Mouse (Mus musculus) forebrain, embryonic 15.5 days (tissue): ENCODE measurements around the gene Gtf3c5. TPM values are rescaled to one million over a fixed set of nuclear protein-coding genes. Genes with fewer than 3 reads are reported as not detected.

Experiments used
- ATAC-seq: fragments of 200-750 bp; cut with Nextera tagmentation; replicated peaks from 2 replicates; pipeline ENCODE4 v1.8.0; 2017; ENCODE audit warnings: mild to moderate bottlenecking, moderate TSS enrichment, moderate library complexity
- H3K27ac ChIP-seq: fragments of 300-500 bp; sonication (generic); replicated peaks from 2 replicates; pipeline ENCODE4 v1.5.1; 2015; ENCODE audit warnings: mild to moderate bottlenecking, inconsistent platforms
- H3K27me3 ChIP-seq: fragments of 300-500 bp; sonication (generic); 2 replicates; pipeline ENCODE4 v1.6.1; 2015; ENCODE audit warnings: inconsistent platforms
- H3K36me3 ChIP-seq: fragments of 300-500 bp; sonication (generic); 2 replicates; pipeline ENCODE4 v1.6.1; 2015; ENCODE audit warnings: mild to moderate bottlenecking, inconsistent platforms
- H3K4me1 ChIP-seq: fragments of 300-500 bp; sonication (generic); 2 replicates; pipeline ENCODE4 v1.6.1; 2015; ENCODE audit warnings: inconsistent platforms
- H3K4me2 ChIP-seq: fragments of 300-500 bp; sonication (generic); replicated peaks from 2 replicates; pipeline ENCODE4 v1.6.1; 2015; ENCODE audit warnings: mild to moderate bottlenecking, inconsistent platforms
- H3K4me3 ChIP-seq: fragments of 300-500 bp; sonication (generic); 2 replicates; pipeline ENCODE4 v1.5.1; 2015; ENCODE audit warnings: mild to moderate bottlenecking, inconsistent platforms
- H3K9ac ChIP-seq: fragments of 300-500 bp; sonication (generic); replicated peaks from 2 replicates; pipeline ENCODE4 v1.6.1; 2015; ENCODE audit warnings: mild to moderate bottlenecking, inconsistent platforms
- H3K9me3 ChIP-seq: fragments of 300-500 bp; sonication (generic); 2 replicates; pipeline ENCODE4 v1.6.1; 2016; ENCODE audit warnings: inconsistent platforms
- WGBS: fragments of 180-500 bp; shearing (Covaris S2); methylation state at CpG from one replicate; pipeline ENCODE4 v1.1.7; 2015; ENCODE audit warnings: mixed read lengths; 5-methylcytosine and 5-hydroxymethylcytosine counted together
- polyA plus RNA-seq: library from polyadenylated mRNA; unstranded; fragments of >200 nt; fragmentation: Nextera tagmentation; extraction: Ambion mirVana; gene quantifications from 2 replicates; pipeline ENCODE4 v1.2.1, GENCODE M21; 2015

Gtf3c5 gene
- polyA plus RNA-seq, 1 experiment from 2014 or later, result 42.3 TPM

DNA sequence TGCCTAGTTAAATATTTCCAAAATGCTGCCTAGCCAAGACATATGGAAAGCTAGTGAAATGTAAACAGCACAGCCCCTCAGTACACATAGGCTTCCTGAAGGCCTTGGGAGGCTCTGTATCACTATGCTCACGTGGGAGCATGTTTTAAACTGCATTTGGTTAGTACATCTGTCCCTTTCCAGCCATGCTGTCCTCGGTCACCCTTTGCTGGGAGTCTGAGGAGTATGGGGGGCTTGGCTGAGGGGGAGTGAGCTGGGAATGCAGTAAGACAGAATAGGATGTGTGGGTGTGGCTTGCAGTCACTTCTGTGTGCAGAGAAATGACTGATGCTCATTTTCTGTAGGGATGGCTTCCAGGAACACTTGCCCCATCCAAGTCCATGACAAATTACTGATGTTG is 2.2 kb upstream of the Gtf3c5 start:
- ATAC-seq, result no peak
- H3K4me3 ChIP-seq, result no peak overlapping the region
- WGBS, result 46% methylated on average over 2 of the region's 2 CpGs

DNA sequence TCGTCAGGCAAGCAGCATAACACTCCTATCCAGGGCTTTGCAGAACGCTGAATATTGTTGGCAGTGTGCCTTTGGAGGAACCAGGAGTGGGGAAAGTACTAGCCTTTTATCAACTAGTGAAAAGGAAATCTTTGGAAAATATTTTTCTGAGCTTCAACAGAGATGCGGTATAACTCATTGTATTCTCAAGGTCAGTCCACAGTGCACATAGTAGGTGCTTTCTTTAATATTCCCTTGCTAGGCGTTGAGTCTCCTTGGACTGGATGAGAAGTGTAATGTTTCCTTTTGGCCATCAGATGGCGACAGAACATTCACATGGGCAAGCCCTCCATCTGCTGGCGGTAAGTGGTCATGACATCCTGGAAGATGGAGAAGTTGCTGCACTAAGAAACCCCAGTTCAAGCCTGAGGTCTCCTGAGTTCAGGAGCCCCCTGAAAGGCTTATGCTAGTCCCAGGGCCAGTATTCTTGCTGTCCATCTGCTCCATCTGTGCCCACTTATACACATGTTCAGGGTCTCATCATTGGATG is 1.6 kb upstream of the Gtf3c5 start:
- no peak for ATAC-seq
- H3K9me3 ChIP-seq, result no peaks in the 10 kb centered on the region
- H3K36me3 ChIP-seq, result 0 out of 2 replicates have a peak, but pooled peaks cover 4% of the 10 kb centered on the region
- WGBS, result 15% methylated on average over 6 of the region's 6 CpGs
- H3K27me3 ChIP-seq, result no peaks in the 10 kb centered on the region
- H3K9ac ChIP-seq, result no peak overlapping the region
- no peak overlapping the region for H3K27ac ChIP-seq
- peaks cover 26% of the 10 kb centered on the region for H3K4me1 ChIP-seq
- H3K4me2 ChIP-seq, result no peak overlapping the region
- H3K4me3 ChIP-seq, result no peak overlapping the region

More for the DNA sequence above, 2.2 kb upstream of the Gtf3c5 start:
- Histone ChIP-seq H3K9me3 (no peaks in the 10 kb centered on the region), H3K36me3 (0 out of 2 replicates have a peak, but pooled peaks cover under 1% of the 10 kb centered on the region), H3K4me1 (peaks cover 23% of the 10 kb centered on the region), H3K4me2 (no peak overlapping the region), H3K27me3 (no peaks in the 10 kb centered on the region), H3K27ac (no peak overlapping the region), H3K9ac (no peak overlapping the region)

DNA sequence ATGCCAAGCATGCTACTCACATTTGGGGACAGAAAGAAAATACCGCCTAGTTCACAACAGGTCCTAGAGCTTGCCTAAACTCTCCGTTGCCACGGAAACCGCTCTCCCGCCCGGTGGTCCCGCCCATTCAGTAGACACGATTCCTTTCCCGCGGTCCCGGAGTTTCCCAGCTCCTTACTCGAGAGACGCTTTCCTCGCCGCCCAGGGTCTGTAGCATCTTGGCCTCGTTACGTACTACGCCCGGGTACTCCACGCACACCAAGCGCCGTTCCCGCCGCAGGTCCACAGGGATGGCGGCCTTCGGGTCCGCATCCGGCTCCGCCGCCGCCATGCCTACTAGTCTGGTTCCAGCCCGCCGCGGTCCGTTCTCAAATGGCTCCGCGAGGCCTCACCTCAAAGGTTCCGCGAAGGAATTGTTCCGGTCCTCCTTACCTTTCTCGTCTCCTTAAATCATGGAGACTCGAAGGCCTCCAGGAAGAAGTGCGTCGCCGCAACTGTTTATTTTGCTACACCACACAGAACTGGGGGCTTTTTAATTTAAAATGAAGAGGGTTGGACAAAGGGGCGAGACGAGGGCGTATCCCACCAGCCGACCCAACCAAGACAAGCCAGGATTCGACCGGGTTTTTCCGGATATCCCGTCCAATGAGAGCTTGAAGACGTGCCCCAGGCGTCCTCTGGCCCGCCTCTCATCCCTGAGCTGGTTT is 751 bp downstream of the Gtf3c5 start:
- Histone ChIP-seq H3K27me3 (no peaks in the 10 kb centered on the region), H3K36me3 (peaks cover 24% of the 10 kb centered on the region), H3K27ac (peak overlapping the region; percentile 95), H3K4me3 (peak overlapping the region; percentile 70), H3K9me3 (no peaks in the 10 kb centered on the region), H3K4me2 (peak overlapping the region; percentile 67), H3K4me1 (peaks cover 26% of the 10 kb centered on the region), H3K9ac (peak overlapping the region; percentile 66)
- peak; percentile 96 for ATAC-seq
- under 1% methylated on average over 56 of the region's 56 CpGs for WGBS

DNA sequence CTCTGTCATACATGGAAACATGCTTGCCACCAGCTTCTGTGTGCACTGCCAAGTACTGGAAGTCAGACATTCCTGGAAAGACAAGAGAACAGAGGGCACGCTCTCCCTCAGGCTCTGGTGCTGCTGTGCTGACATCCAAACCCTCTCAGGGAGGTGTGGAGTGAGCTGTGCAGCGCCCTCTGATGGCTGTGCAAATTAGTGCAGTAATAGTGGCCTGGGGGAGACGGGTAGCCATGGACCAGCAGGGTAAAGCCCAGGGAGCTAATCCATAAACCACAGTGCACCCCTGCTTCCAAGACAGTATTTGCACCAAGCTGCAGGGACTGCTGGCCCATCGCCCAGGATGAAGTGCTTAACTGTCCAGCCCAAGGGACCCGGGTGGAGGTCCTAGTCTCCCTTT is 5.5 kb downstream of the Gtf3c5 start:
- Histone ChIP-seq H3K9me3 (no peaks in the 10 kb centered on the region), H3K27ac (no peak overlapping the region), H3K4me2 (no peak overlapping the region), H3K27me3 (no peaks in the 10 kb centered on the region), H3K36me3 (peaks cover 52% of the 10 kb centered on the region), H3K4me1 (peaks cover 21% of the 10 kb centered on the region), H3K4me3 (no peak overlapping the region), H3K9ac (no peak overlapping the region)
- WGBS, result 60% methylated on average over 5 of the region's 5 CpGs
- ATAC-seq, result no peak

DNA sequence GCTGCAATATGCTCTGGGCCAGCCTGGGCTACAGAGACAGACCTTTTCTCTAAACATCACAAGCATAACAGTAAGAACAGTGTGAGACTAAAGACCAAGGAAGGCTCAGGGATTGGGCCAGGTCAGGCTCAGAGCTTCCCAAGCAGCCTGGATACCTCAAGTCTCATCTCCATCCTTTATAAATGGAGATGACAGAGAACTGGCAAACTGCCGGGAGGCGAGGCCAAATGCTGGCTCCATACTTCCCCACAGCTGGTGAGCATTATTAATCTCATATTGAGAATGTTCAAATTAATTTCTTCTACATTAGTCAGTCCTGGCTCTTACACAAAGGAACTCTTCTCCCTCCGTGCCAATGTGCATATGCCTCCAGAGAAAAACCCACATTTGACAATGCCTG is 6.7 kb downstream of the Gtf3c5 start:
- no peak overlapping the region for H3K4me3 ChIP-seq
- peaks cover 64% of the 10 kb centered on the region for H3K36me3 ChIP-seq
- WGBS, result 89% methylated on average over 3 of the region's 3 CpGs
- ATAC-seq, result no peak
- no peaks in the 10 kb centered on the region for H3K27me3 ChIP-seq
- no peaks in the 10 kb centered on the region for H3K9me3 ChIP-seq
- peaks cover 14% of the 10 kb centered on the region for H3K4me1 ChIP-seq
- no peak overlapping the region for H3K27ac ChIP-seq
- H3K9ac ChIP-seq, result no peak overlapping the region
- H3K4me2 ChIP-seq, result no peak overlapping the region

DNA sequence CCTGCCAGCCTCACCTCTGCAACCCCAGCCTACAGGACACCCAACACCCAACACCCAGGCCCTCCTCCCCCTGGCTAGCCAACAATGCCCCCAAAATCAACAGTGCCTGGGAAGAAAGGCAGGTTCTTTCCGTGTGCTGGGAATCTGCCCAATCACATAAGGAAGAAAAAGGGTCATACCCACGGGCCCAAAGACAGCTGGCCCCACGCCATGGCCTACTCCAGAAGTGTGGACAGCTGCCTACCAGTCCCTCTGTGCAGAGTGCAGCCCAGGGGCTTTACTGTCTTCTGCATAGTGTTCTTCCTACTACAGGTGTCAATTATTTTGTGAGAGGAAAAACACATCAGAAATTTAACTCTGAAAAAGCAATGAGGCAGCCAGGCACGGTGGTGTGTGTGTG is 8.2 kb downstream of the Gtf3c5 start:
- Histone ChIP-seq H3K9me3 (no peaks in the 10 kb centered on the region), H3K4me2 (no peak overlapping the region), H3K27me3 (no peaks in the 10 kb centered on the region), H3K27ac (no peak overlapping the region), H3K4me3 (no peak overlapping the region), H3K36me3 (peaks cover 72% of the 10 kb centered on the region), H3K9ac (no peak overlapping the region), H3K4me1 (no peaks in the 10 kb centered on the region; the same call in 1 of the 2 replicates)
- WGBS, result 78% methylated on average over 4 of the region's 4 CpGs
- no peak for ATAC-seq

DNA sequence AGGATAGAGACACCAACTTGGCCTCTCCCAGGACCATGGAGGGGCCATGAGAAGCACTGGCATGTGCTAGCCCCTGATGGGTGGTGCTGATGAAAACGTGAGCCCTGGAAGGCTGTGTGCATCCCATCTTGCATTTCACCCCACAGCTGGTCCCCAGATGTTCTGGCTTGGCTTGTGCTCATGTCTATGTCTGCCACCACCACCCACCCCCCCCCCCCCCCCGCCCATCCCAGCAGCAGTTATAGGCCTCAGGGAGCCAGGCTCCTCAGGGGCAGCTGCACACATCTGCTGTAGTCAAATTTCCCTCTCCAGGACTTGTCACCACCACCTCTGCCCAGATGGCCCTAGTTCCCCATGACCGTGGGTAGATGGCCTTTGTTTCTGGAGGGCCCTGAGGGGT is 13.6 kb downstream of the Gtf3c5 start:
- H3K27ac ChIP-seq, result no peak overlapping the region
- no peaks in the 10 kb centered on the region for H3K27me3 ChIP-seq
- no peak overlapping the region for H3K4me3 ChIP-seq
- H3K9ac ChIP-seq, result no peak overlapping the region
- no peaks in the 10 kb centered on the region for H3K4me1 ChIP-seq
- ATAC-seq, result no peak
- peaks cover 81% of the 10 kb centered on the region for H3K36me3 ChIP-seq
- H3K4me2 ChIP-seq, result no peak overlapping the region
- H3K9me3 ChIP-seq, result no peaks in the 10 kb centered on the region
- 73% methylated on average over 3 of the region's 3 CpGs for WGBS

DNA sequence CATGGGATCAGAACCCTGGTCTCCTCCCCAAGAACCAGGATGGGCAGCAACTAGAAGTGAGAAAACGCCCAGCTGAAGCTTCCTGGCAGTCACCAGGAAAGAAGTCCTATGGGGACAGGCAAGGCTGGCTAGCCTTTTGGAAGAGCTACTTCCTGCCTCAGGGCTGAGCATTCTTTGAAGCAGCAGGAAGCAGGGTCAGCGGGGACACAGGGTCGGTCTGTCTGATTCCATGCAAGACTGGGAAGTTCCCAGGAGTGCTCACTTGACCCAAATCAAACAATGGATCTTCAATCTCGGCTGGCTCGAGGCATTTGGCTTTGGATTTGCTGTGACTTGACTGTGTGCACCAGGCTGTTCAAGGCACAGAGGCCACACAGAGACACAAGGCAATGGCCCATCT is 17.0 kb downstream of the Gtf3c5 start:
- ATAC-seq, result no peak
- no peak overlapping the region for H3K4me3 ChIP-seq
- 86% methylated on average over 5 of the region's 5 CpGs for WGBS
- no peak overlapping the region for H3K4me2 ChIP-seq
- H3K36me3 ChIP-seq, result peaks cover 56% of the 10 kb centered on the region
- H3K9ac ChIP-seq, result no peak overlapping the region
- H3K9me3 ChIP-seq, result no peaks in the 10 kb centered on the region
- no peak overlapping the region for H3K27ac ChIP-seq
- H3K4me1 ChIP-seq, result no peaks in the 10 kb centered on the region
- no peaks in the 10 kb centered on the region for H3K27me3 ChIP-seq

DNA sequence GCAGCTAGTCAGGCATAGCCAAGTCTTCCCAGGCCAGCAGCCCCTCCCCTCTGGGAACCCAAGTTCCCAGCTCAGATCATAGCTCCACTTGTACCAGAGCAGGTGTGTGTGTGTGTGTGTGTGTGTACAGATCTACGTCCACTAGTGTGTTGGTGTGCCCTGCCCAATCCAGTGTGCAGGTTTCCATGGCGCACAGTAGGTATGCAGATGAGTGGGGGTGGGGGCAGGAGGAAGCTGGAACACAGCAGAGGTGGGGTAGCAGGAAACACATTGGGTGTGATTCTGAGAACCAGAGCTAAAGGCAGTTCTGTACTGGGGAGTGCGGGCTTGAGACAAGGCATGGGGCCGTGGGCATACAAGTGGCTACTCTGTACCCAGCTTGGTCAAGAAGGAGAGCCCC is 19.2 kb downstream of the Gtf3c5 start:
- WGBS, result 92% methylated on average over 4 of the region's 4 CpGs
- Histone ChIP-seq H3K9me3 (no peaks in the 10 kb centered on the region), H3K9ac (no peak overlapping the region), H3K36me3 (peaks cover 40% of the 10 kb centered on the region), H3K27ac (no peak overlapping the region), H3K27me3 (no peaks in the 10 kb centered on the region), H3K4me2 (no peak overlapping the region), H3K4me3 (no peak overlapping the region), H3K4me1 (no peaks in the 10 kb centered on the region)
- ATAC-seq, result no peak

DNA sequence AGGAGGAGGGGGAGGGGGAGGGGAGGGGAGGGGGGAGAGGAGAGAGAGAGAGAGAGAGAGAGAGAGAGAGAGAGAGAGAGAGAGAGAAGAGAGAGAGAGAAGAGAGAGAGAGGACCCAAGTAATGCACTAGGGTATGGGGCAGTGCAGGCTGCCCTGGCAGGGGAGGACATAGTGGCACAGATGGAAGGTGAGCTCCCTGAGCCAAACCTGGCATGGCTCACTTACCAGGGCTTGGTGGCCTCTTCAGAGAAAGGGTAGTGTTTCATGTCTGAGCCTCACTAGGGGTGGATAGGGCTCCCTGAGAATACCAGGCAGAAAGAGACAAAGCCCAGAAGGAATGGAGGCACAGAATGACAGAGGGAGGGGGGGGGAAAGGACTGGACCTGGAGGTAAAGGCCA is 19.7 kb downstream of the Gtf3c5 start:
- no peak for ATAC-seq
- Histone ChIP-seq H3K9ac (no peak overlapping the region), H3K4me2 (no peak overlapping the region), H3K9me3 (no peaks in the 10 kb centered on the region), H3K36me3 (peaks cover 37% of the 10 kb centered on the region), H3K4me1 (no peaks in the 10 kb centered on the region), H3K27me3 (no peaks in the 10 kb centered on the region), H3K27ac (no peak overlapping the region), H3K4me3 (no peak overlapping the region)

DNA sequence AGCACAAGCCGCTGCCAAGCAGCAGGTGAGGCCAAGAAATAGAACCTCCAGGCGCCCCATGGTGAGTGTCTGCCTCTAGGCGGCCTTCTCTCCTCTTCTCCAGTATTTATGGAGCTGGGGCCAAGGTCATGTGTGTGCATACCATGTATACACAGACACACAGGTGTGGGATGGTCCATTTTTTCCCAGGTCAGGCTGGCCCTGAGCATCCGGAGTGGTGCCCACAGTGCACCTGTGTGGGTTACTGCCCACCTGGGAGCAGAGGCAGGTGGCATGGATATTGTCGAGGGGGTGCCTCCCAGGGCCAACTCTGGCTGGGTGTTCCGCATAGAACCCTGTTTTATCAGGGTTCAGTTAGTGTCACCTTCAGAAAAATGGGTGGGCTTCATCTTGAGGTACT is 20.2 kb downstream of the Gtf3c5 start, which contains the start of gene Cel:
TSS of gene Cel (minus strand) at position 101 of the 400 bp plus-strand sequence.
- Histone ChIP-seq H3K9ac (no peak within 1 kb of the TSS), H3K36me3 (peaks cover 31% of the 10 kb centered on the region), H3K9me3 (no peaks in the 10 kb centered on the region), H3K4me3 (no peak within 1 kb of the TSS), H3K4me2 (no peak within 1 kb of the TSS), H3K27ac (no peak within 1 kb of the TSS), H3K4me1 (no peaks in the 10 kb centered on the region), H3K27me3 (no peaks in the 10 kb centered on the region)
- no peak for ATAC-seq
- 83% methylated on average over 6 of the region's 6 CpGs for WGBS

DNA sequence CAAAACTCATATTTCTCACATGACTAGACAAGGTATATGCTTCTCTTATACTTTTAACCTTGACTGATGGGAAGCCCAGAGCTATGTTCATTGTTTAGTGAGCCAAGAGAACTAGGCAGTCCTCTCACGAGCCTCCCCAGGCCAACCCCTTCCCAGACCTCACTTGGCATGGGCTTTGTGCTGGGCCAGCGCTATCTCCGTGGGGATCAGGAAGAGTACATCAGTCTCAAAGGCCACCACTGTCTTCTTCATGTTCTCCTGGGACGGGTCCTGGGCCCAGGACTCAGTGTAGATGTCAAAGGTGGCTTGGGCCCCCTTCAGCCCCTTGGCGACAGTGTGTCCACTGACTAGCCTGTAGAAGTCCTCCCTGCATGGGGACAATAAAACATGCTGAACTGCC is 26.1 kb downstream of the Gtf3c5 start:
- H3K4me3 ChIP-seq, result no peak overlapping the region
- H3K4me2 ChIP-seq, result no peak overlapping the region
- 81% methylated on average over 5 of the region's 5 CpGs for whole genome bisulfite sequencing
- ATAC-seq, result no peak
- H3K4me1 ChIP-seq, result no peaks in the 10 kb centered on the region
- H3K27ac ChIP-seq, result no peak overlapping the region
- H3K27me3 ChIP-seq, result no peaks in the 10 kb centered on the region
- no peaks in the 10 kb centered on the region for H3K9me3 ChIP-seq
- no peak overlapping the region for H3K9ac ChIP-seq
- H3K36me3 ChIP-seq, result peaks cover 24% of the 10 kb centered on the region

DNA sequence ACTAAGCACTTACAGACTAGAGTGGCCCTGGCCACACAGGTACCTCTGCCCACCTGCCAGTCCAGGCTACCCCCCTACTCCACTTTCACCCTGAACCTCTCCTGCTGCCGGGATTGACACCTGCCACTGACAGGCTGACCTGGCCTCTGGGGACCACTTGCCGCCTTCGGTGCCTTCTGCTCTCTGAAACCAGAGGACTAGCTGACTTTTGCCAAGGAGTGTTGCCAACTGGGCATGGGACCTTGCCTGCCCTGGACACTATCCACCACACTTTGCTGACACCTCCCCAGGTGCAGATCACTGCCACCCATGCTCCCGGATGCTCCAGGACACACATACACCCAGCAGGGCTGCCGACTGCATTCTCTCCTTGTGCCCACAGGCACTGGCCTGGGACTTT is 31.2 kb downstream of the Gtf3c5 start:
- Histone ChIP-seq H3K4me3 (no peak overlapping the region), H3K4me2 (no peak overlapping the region), H3K4me1 (no peaks in the 10 kb centered on the region), H3K36me3 (peaks cover 69% of the 10 kb centered on the region), H3K27me3 (no peaks in the 10 kb centered on the region), H3K9ac (no peak overlapping the region), H3K27ac (no peak overlapping the region), H3K9me3 (no peaks in the 10 kb centered on the region)
- WGBS, result 95% methylated on average over 5 of the region's 5 CpGs
- no peak for ATAC-seq
